Mouse (Mus musculus) ES-E14 (cell line): ENCODE data around the gene Catip. TPM values are rescaled to one million over a fixed set of nuclear protein-coding genes. Genes with fewer than 3 reads are reported as not detected.

Experiments used
- DNase-seq: peaks from one replicate; pipeline ENCODE4 v3.0.0-alpha.2; 2013; ENCODE audit warnings: low read depth, low spot score
- H3K27ac ChIP-seq: 2 replicates; pipeline ENCODE4 v1.5.1; 2012; ENCODE audit warnings: low read depth, mild to moderate bottlenecking, low read length, moderate library complexity, mixed read lengths; ENCODE audit not compliant: poor library complexity, insufficient read depth, severe bottlenecking
- H3K36me3 ChIP-seq: 2 replicates; pipeline ENCODE4 v1.6.1; 2012; ENCODE audit warnings: mild to moderate bottlenecking, low read length, moderate library complexity, mixed read lengths; ENCODE audit not compliant: control insufficient read depth, poor library complexity, insufficient read depth, severe bottlenecking
- H3K4me1 ChIP-seq, 2 experiments: fragments of 150-350 bp in 1 of 2; sonication (generic) in 1 of 2; 2 replicates each; pipeline ENCODE4 v1.6.1; 2012; ENCODE audit warnings: low read length in 2 of 2, mild to moderate bottlenecking in 1 of 2, mixed read lengths in 1 of 2; ENCODE audit not compliant: control insufficient read depth in 2 of 2, insufficient read depth in 2 of 2, poor library complexity in 1 of 2
- H3K4me3 ChIP-seq, 2 experiments: fragments of 150-350 bp in 1 of 2; sonication (generic) in 1 of 2; 2 replicates each; pipeline ENCODE4 v1.5.1; 2012; ENCODE audit warnings: low read length in 2 of 2, low read depth in 1 of 2, mild to moderate bottlenecking in 1 of 2, mixed read lengths in 1 of 2; ENCODE audit not compliant: insufficient read depth in 1 of 2, poor library complexity in 1 of 2, severe bottlenecking in 1 of 2
- H3K9ac ChIP-seq: 2 replicates; pipeline ENCODE4 v1.6.1; 2012; ENCODE audit warnings: low read depth, mild to moderate bottlenecking, low read length, mixed read lengths; ENCODE audit not compliant: poor library complexity, insufficient read depth, severe bottlenecking
- H3K9me3 ChIP-seq: fragments of 150-350 bp; sonication (generic); 2 replicates; pipeline ENCODE4 v1.6.1; 2012; ENCODE audit warnings: low read depth, mild to moderate bottlenecking, low read length; ENCODE audit not compliant: control insufficient read depth, insufficient read depth
- CHD2 ChIP-seq: IDR thresholded peaks from 2 replicates; pipeline ENCODE4 v1.6.1; 2014; ENCODE audit warnings: mild to moderate bottlenecking, low read depth, low read length, inconsistent platforms
- HCFC1 ChIP-seq: IDR thresholded peaks from 2 replicates; pipeline ENCODE4 v1.6.1; 2012; ENCODE audit warnings: low read length, inconsistent platforms, borderline replicate concordance; ENCODE audit not compliant: insufficient read depth
- MAFK ChIP-seq: IDR thresholded peaks from 2 replicates; pipeline ENCODE4 v1.6.1; 2014; ENCODE audit warnings: mild to moderate bottlenecking, low read depth, low read length, inconsistent platforms; ENCODE audit not compliant: insufficient read depth
- ZC3H11A ChIP-seq: IDR thresholded peaks from 2 replicates; pipeline ENCODE4 v1.6.1; 2012; ENCODE audit warnings: low read depth, mild to moderate bottlenecking, inconsistent platforms, low read length, borderline replicate concordance
- ZNF384 ChIP-seq: IDR thresholded peaks from 2 replicates; pipeline ENCODE4 v1.6.1; 2012; ENCODE audit warnings: low read depth, low read length, inconsistent platforms
- in situ Hi-C, 2 experiments: fragments of 600-800 bp; cut with MboI; formaldehyde crosslinking; loops; one replicate each; pipeline ENCODE4 v1.15.1; 2025; ENCODE audit warnings: low sequenced_read_pairs in 2 of 2, inconsistent platforms in 1 of 2; ENCODE audit not compliant: unreplicated experiment in 2 of 2
- total RNA-seq: library from RNA; depleted of rRNA; stranded (reverse); fragments of 300-350 nt; gene quantifications from 2 replicates; pipeline ENCODE4 v1.2.3, GENCODE M21; 2012

The Catip gene
- total RNA-seq, 1 experiment = 7.3 TPM

- Histone ChIP-seq H3K4me3 (peak within 1 kb of the TSS; percentile 67 to 84), H3K36me3 (peaks cover 14% of the 10 kb centered on the region; the same call in 1 of the 2 replicates), H3K9ac (peak within 1 kb of the TSS; percentile 92), H3K27ac (peak within 1 kb of the TSS; percentile 79), H3K9me3 (no peaks in the 10 kb centered on the region), H3K4me1 (peaks cover 0 to 20% of the 10 kb centered on the region in 2 experiments; a peak in 3 of 4 replicates)
- peak; percentile 69 for DNase-seq
- no peak for TF ChIP-seq CHD2
- TF ChIP-seq ZNF384 = no peak
- TF ChIP-seq ZC3H11A = peak; percentile 66
- no peak for TF ChIP-seq MAFK
- TF ChIP-seq HCFC1 = 0 out of 2 replicates have a peak, but pooled peaks have one; percentile 25
- in situ Hi-C loops = no loop called here
These were observed 29.2 kb downstream of the Catip start, which contains the start of gene Ctdsp1 for GRCm38 (mm10) chr1:74390924-74391748. Gene Ctdsp1, plus strand, starts transcription at chr1:74391509.

- no peak for DNase-seq
- in situ Hi-C loops = no loop called here
- H3K4me1 ChIP-seq = peaks cover 0 to 20% of the 10 kb centered on the region in 2 experiments; a peak in 3 of 4 replicates
- TF ChIP-seq CHD2 (0 out of 2 replicates have a peak, but pooled peaks have one; percentile 25), HCFC1 (no peak)
- peak overlapping the region; percentile 79 for H3K27ac ChIP-seq
- H3K36me3 ChIP-seq = peaks cover 14% of the 10 kb centered on the region; the same call in 1 of the 2 replicates
- H3K9ac ChIP-seq = peak overlapping the region; percentile 92
- H3K9me3 ChIP-seq = no peaks in the 10 kb centered on the region
- H3K4me3 ChIP-seq = peak overlapping the region; percentile 67 to 84
These were observed 30.0 kb downstream of the Catip start for GRCm38 (mm10) chr1:74391844-74392441.

DNA sequence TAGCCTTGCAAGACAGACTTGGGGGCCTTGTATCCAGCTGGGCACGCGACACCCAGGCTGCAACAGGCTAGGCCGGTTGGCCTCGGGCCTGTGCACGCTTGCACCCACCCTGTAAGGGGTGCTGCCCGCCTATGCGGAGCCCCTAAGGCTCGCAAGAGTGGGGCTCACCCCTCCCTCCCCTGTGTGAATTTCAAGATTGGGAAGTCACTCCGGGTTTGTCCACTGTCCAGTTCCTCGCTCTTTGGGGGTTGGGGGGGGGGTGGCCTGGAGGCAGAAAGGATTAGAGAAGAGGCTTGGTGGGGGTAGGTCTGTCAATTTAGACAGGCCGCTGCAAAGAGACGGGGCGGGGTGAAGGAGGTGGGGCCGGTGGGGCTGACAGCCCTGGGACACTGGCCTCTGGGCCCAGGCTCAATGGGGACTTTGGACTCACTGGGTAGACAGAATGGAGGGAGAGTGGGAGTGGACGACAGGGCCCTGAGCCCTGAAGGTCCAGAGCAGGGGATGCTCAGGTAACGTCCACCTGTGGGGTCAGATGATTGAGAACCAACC lies 30.6 kb downstream of the Catip start:
- no peak for DNase-seq
- peaks cover 14% of the 10 kb centered on the region; the same call in 1 of the 2 replicates for H3K36me3 ChIP-seq
- peaks cover 0 to 20% of the 10 kb centered on the region in 2 experiments; a peak in 3 of 4 replicates for H3K4me1 ChIP-seq
- in situ Hi-C loops = no loop called here
- H3K9ac ChIP-seq = peak overlapping the region; percentile 92
- H3K4me3 ChIP-seq = peak overlapping the region; percentile 67 to 84
- H3K9me3 ChIP-seq = no peaks in the 10 kb centered on the region
- TF ChIP-seq MAFK (no peak), ZNF384 (no peak), ZC3H11A (no peak), HCFC1 (no peak), CHD2 (no peak)
- H3K27ac ChIP-seq = no peak overlapping the region

GRCm38 (mm10) chr1:74393010-74393409 lies 31.1 kb downstream of the Catip start:
- no peak for DNase-seq
- H3K9me3 ChIP-seq = no peaks in the 10 kb centered on the region
- H3K4me3 ChIP-seq = peak overlapping the region in 1 of 2 experiments; percentile 26; a peak in 1 of 4 replicates
- H3K36me3 ChIP-seq = peaks cover 14% of the 10 kb centered on the region; the same call in 1 of the 2 replicates
- TF ChIP-seq ZC3H11A (no peak), HCFC1 (no peak), MAFK (no peak), ZNF384 (no peak), CHD2 (no peak)
- H3K4me1 ChIP-seq = peaks cover 0 to 20% of the 10 kb centered on the region in 2 experiments; a peak in 2 of 4 replicates
- in situ Hi-C loops = no loop called here
- peak overlapping the region; percentile 21; the same call in 1 of the 2 replicates for H3K9ac ChIP-seq
- H3K27ac ChIP-seq = no peak overlapping the region
